Mouse (Mus musculus) 3T3-L1 (cell line): ENCODE data around the gene March7.
A peak's percentile ranks its signal among the peaks of the same experiment; 100 is the strongest.

Experiments used
- DNase-seq: peaks from one replicate; pipeline ENCODE4 v3.0.0-alpha.2; 2015; ENCODE audit warnings: low read depth, low spot score

The March7 gene

DNA sequence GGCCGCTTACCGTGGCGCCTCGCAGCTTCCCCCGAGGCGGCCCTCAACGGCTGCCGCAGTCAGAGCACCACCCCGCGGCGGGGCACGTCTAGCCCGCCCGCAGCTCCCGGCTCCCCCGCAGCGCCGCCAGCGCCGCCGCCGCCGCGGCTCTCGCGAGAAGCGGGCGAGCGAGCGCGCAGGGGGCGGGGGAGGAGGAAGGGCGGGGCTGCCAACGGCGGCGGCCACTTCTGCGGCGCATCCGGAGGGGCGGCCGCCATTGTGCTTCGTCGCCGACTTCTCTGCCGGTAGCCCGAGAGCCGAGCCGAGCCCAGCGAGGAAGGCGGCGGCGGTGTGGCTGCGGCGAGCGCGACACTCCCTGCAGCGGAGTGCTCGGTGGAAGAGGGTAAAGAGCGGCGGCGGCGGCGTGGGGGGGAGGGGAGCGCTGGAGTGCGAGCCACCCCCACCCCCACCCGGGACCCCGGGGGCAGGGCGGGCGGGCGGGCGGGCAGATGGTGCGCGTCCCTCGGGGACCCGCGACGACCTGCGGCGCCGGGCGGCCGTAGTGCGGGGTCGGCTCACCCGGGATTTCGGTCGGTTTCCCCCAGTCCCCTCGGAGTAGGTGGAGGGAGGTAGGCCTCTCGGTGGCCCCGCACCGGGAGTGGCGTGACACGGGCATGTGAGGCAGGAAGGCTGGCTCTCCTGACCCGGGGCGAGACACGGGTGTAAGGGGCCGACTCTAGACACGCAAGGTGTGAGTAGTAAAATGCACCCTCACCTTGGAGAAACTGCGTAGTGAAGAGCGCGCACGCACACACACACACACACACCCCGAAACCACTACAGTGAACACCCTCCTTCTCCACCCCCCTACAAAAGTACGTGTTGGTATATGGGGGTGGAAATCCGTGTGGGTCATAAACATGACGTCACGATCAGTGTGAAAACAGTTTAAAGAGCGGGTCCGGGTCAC is at the start of gene March7, which contains the start of gene Baz2b:
Gene March7, plus strand, starts transcription at position 185 of the 949 bp plus-strand sequence.
Gene Baz2b, minus strand, starts transcription at position 137 of the 949 bp plus-strand sequence.
- DNase-seq = peak; percentile 77

DNA sequence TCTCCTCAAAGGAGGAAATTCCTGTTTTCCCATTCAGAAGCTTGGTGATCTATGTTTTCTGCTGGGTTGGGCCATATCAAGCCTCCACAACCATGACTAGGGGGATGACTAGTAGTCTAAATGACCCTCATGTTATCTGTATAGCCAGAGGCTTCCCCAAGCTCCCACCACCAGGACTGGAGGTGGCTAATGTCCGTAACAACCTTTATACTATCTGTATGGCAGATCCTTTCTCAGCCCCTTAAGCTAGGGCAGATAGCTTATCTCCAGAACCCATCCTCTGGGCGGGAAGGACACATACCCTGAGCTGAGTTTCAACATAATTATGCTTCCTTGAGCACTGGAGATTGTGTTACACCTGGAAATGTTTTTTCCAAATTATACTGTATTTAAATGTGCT is 45.9 kb upstream of the March7 start:
- DNase-seq = no peak

DNA sequence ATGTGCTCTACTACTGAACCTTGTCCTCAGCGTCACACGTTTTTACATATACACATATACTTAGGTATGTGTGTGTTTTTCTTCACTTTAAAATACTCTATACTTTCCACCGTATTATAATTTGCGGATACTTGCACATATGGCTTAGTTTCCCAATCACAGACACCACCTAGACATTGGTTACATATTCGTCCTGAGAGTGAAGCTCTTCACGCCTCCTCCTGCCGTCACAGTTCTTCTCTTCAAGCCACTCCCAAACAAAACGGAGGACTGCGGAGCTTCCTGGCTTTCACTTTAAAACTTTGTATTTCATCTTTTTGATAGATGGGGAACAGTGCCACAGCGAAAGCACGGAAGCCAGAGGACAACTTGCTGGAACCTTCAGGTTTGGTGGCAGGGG is 44.0 kb upstream of the March7 start:
- no peak for DNase-seq

DNA sequence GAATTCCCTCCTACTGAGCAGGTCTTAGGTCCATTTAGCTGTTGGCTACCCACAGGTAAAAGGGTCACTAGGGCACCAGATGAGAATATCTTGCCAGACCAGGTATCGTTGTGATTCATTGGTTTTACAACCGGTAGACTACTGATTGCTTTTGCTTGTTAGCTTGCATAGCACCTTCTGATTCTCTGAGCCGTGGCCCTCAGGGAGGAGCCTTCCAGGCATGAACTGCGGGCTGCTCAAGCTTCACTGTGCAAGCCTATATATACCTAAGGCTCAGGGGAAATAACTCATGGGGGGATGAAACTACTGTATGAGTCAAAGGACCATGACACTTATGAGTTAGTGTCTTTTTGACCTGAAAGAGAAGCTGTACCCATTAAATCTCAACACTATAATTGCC is 42.8 kb upstream of the March7 start:
- DNase-seq = no peak

DNA sequence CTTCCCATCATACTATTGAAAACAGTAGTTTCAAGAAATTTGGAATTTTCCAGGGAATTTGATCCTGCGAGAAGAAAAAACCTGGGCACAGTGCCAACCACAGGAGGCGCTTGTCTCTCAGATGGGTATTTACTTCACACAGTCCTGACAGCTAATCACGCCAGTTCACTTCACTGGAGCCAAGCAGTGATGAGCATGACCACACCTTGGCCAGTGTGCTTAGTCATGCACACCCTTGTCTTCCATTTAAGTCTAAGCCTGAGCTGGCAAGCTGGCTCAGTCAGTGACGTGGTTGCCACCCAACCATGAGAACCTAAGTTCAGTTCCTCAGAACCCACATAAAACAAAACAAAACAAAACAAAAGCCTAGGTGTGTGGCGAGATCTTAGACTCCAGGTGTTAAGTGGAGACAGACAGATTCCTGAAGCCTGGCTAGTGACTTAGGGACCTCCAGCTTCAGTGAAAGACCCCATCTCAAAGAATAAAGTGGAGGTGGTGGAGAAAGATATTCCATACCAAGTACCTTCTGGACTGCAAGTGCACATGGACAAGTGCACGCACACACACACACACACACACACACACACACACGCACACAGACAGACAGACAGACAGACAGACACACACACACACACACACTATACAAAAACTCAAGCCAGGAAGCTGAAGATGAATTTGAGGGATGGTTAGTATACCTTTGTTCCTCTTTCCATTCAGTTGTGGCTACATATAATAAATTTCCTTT is 37.7 kb upstream of the March7 start:
- peak; percentile 87 for DNase-seq

DNA sequence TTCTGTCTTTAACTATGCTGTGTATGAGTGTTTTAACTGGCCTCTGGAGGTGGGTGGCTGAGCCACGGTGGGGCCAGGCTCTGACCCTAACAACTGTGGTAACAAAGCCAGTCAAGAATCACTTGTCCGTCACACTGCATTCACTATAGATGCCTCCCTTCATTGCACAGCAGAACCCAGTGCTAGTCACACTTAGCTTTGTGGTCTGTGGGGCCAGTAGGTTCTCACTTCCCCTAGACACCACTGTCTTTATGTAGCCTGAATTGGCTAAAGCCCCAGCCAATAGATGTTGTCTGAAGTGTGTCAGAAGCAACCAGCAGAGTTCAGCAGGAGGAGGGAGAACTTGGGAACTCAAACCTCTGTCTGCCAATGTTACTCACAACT is 37.2 kb upstream of the March7 start:
- peak; percentile 68 for DNase-seq

DNA sequence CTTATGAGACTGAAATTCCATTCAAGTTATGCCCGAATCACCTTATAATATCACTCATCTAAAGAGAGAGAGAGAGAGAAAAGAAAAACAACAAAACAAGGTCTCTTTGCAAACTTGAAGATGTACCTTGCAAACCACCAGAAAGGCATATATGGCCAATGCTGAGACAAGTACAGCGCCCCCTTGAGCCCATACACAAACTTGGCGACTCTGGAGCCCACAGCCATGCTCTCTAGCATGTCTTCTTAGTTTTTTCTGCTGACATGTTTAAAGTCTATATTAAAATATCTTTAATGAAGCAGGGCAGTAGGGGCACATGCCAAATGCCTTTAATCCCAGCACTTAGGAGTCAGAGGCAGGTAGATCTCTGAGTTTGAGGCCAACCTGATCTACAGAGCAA is 36.5 kb upstream of the March7 start:
- DNase-seq = peak; percentile 47

DNA sequence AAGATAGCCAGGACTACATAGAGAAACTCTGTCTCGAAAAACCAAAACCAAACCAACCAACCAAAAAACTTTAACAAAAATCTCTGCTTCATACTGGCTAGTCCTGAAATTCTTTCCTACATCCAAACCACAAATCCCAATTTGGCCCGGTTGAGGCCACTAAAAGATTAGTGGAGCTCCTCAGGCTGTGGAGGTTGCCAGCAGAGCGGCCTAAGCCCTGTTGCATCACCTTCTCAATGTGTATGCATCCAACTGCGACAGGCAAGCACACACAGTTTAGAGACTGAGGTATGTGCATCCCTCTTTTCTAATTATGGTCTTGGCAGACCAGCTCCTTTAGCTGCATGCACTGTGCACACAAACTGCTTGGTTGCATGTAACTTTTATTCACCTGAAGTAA is 36.1 kb upstream of the March7 start:
- peak; percentile 86 for DNase-seq

DNA sequence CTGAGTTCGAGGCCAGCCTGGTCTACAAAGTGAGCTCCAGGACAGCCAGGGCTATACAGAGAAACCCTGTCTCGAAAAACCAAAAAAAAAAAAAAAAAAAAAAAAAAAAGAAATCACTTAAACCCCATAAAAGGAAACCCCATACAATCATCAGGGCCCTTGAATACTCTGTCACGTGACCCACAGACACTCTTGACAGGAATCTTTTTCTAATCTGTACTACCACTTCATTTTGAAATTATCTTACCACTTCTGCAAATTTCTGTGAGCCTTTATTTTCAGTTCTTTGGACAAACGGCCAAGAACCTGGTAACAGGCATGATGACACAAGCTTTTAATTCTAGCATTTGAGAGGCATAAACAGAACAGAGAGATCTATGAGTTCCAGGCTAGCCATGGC is 34.6 kb upstream of the March7 start:
- DNase-seq = no peak

DNA sequence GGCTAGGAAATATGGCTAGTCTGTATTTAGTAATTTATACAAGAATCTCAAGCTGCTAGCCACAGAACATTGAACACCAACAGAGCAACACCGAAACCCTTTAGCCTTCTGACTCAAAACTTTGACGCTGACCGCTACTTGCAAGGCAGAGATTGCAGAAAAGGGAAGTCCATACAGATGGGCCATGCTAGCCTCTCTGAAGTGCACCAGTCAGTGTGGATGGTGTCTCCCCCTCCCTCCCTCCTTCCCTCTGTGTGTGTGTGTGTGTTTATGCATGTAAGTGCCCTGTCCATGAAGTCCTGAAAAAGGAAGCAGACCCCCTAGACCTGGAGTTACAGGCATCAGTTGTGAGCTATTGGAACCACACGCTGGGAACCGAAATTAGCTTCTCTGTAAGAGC is 33.6 kb upstream of the March7 start:
- DNase-seq = no peak

DNA sequence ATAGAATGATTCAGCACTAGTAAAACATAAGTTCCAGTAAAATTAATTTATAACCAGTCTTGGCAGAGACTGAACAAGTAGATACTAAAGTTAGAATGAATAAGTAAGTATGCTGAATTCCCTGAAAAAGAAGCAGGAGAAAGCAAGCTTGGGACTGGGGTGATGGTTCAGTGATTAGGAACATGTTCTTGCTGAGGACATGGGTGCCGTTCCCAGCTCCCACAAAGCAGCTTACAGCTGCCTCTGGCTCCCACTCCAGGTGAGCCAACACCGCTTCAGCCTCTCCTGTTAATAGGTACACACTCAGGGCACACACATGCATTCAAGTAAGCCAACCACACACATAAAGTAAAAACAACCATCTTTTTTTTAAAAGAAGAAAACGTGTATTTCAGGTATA is 32.2 kb upstream of the March7 start:
- DNase-seq = no peak

DNA sequence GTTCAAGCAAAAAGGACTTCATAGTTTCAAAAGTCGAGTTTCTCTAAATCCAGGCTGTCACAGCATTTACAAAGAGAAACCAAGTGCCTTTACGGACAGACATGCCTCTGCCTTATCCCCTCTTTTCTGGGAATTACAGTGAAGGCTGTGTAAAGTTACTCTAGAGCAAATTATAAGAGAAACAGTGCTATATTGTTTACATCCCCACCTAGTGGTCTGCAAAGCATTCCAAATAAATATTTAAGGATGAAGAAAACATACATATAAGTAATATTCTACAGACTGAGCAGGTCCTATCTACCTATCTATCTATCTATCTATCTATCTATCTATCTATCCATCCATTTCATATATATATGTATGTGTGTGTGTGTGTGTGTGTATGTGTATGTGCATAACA is 28.0 kb upstream of the March7 start:
- DNase-seq = peak; percentile 53

DNA sequence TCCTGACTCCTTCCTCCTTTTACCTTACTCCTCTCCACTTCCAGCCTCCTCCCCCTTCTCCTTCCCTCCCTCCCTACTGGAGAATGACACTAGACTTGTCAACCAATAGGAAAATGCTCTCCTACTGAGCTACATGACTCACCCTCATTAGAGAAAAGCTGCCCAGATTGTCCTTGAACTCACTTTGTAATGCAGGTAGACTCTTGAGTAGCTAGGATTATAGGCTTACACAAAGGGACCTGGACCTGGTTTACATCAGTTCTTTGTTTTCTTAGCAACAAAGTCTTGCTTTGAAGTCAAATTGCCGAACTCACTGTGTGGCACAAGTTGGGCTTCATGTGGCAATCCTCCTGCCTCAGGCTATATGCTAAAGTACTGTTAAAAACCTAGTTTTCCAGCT is 12.8 kb upstream of the March7 start:
- peak; percentile 27 for DNase-seq

DNA sequence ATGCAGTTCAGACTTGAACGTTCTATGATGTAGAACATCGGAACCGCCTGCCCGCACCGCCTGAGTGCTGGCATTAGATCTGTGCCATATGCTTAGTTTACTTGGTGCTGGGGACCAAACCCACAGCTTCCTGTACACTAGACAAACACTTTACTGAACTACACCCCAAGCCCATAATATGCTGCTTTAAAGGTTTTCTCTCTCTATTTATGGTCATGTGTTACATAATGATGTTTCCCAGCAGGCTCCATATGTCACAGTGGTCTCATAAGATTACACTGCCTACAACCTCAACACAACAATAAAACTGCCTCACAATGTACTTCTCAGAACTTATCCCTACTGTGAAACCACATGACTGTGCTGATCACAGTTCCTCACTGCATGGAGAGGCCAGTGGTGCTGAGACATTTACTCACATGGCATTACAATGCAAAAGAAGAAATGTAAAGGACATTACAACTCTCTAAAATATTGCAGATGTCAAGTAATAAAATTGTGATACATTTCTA is 9.6 kb upstream of the March7 start:
- DNase-seq = no peak

DNA sequence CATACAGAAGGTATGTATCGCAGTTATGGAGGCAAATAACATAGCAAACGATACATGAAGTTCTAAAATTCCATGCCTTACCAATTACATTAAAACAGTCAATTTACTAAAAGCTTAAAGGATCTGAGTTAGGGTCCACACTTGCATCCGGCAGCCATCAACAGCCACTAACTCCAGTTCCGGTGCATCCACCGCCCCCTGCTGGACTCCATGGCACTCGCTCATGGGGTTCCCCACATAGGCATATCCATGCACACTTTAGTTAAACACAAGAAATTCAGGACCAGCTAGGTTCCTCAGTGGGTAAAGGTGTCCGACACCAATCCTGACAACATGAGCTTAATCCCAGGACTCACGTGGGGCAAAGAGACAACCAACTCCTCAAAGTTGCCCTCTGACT is 9.0 kb upstream of the March7 start:
- DNase-seq = peak; percentile 65

DNA sequence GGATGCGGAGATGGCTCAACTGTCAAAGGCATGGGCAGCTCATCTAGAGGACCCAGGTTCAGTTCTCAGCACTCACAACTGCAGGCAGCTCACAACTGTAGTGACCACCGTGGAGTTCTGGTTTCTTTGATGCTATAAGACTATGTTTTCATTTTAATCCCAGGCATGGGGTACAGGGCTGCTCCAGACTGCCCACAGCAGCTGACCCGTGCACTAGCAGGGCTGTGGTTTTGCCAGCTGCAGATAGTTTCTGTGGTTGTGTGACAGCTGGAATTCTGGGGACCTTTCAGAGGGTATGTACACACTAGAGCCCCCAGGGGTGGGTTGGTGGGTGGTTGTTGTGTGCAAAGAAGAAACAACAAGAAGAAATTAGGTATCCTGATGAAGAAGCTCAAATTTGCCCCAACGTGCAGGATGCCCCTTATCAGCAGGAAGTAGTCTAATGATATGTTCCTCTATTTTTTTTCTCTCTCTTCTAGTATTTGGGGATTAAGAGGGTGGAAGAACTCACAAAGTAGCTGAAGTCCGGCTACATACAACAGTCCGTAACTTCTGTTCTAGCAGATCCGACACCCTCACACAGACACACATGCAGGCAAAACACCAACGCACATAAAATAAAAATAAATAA is 6.7 kb upstream of the March7 start:
- DNase-seq = no peak

DNA sequence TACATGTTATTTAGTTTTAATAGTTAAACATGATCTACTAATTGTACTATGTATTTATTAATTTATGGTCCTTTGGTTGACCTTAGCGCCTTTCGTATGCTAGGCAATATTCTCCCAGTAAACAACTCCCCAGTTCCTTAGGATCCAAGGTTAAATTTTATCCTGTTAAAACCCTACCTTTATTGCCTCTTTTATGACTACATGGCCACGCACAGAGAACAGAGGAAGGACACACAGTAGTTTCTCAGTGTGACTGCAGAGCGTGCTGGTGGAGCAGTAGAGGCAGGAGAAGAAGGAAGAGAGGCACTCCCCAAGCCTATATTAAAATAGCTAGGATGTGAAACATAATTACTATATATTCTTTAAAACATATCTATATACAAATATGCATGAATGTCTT is 6.0 kb upstream of the March7 start:
- DNase-seq = no peak

DNA sequence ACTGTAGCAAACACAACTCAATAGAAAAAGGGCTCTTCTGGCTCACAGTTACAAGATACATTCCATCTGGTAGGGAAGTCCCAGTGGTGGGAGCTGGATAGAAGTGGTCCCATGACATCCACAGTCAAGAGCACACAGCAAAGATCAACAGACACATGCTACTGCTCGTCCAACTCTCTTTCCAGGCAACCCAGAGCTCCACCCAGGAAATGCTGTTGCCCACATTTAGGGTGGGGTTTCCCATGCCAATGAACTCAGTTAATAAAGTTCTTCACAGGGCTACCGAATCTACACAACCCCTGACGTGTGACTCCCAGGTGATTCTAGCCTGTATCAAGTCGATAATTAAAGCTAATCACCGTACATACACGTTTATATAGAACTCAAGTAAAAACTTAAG is 5.5 kb upstream of the March7 start:
- DNase-seq = no peak

DNA sequence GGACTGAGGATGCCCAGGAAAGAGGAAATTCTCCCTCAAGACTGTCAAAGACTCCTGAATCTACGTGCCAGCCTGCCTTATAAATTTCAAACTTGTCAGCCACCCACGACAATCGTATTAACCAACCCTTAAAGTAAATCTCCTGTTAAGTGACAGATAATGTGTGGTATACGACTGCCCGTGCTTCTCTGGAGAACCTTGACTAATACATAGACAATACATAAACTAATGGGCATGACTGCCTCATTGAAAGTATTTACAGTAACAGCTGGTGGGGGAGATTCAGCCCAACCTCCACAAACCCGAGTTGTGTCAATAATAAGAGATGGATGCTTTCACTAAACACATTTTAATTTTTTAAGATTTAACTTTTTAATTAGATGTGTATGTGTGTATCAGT is 3.9 kb upstream of the March7 start:
- DNase-seq = no peak

DNA sequence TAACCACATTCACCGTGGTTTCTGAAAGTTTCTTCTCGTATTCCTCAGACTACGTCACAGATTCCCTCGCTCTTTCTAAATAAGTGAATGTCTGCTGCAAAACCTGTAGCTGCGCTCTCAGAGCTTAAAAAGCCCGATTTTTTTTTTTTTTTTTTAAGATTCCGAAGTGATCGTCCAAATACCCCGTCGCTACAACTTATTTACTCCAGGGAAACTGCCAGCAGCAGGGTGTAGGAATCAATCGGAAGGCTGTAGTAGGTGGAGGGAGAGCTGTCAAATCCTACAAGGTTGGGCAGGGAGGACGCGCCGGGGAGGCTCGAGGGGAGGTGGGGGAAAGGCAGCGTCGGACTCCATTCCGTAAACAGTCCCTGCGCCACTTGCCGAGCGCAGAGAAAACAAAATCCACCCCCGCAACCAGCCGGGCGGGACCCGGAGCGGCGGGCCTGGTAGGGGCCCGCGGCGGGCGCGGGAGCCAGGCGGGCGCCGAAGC is 520 bp upstream of the March7 start:
- DNase-seq = peak; percentile 62

DNA sequence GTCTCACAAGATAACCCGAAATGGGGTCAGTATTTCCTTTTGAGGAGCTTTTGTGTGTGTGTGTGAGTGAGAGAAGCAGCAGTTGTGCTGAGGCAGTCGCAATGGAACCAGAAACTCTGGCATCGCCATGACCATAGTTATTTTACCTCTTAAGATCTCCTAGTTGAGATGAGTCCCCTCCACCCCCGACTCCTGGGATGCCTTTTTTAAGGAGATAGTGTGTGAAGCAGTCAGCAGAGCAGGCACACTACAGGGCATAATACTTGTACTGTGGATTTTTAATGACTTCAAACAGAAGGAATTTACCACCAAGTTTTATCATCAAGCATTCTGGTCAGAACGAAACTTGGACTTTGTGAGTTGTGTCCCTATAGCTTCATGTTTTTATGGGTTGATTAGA is 1.1 kb downstream of the March7 start:
- no peak for DNase-seq

DNA sequence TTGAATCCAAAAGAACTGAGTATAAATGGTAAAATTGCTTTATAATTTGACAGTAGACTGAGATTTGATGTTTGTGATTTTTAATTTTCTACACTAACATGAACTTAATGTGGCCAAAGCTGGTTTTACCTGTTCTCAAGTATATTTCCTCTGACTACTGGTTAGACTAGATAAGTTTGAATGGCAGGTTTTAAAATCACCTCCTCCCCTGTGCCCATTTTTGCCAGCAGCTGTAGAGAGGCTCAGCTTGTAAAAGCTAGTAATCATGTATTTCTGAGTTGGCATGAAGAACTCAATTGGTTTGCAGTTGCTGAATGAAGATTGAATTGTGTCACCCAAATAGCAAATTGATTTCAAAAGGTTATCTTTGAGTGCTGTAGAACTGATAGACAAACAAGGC is 2.8 kb downstream of the March7 start:
- DNase-seq = no peak
